Mouse (Mus musculus) lung, embryonic 15.5 days (tissue): Measurements from ENCODE around the gene Lpp. TPM values are rescaled to one million over a fixed set of nuclear protein-coding genes. Genes with fewer than 3 reads are reported as not detected.

ENCODE experiments used
- ATAC-seq: fragments of 200-750 bp; cut with Nextera tagmentation; 2 replicates; pipeline ENCODE4 v1.8.0; 2017; ENCODE audit warnings: moderate number of reproducible peaks, borderline replicate concordance; ENCODE audit not compliant: low FRiP score, low TSS enrichment; ENCODE audit errors: extremely low read depth
- H3K27ac ChIP-seq: fragments of 300-500 bp; sonication (generic); 2 replicates; pipeline ENCODE4 v1.5.1; 2015; ENCODE audit warnings: moderate library complexity, mild to moderate bottlenecking, inconsistent platforms
- H3K27me3 ChIP-seq: fragments of 300-500 bp; sonication (generic); 2 replicates; pipeline ENCODE4 v1.6.1; 2015; ENCODE audit warnings: inconsistent platforms
- H3K36me3 ChIP-seq: fragments of 300-500 bp; sonication (generic); 2 replicates; pipeline ENCODE4 v1.6.1; 2015; ENCODE audit warnings: inconsistent platforms
- H3K4me1 ChIP-seq: fragments of 300-500 bp; sonication (generic); 2 replicates; pipeline ENCODE4 v1.6.1; 2015; ENCODE audit warnings: inconsistent platforms
- H3K4me2 ChIP-seq: fragments of 300-500 bp; sonication (generic); 2 replicates; pipeline ENCODE4 v1.6.1; 2015; ENCODE audit warnings: inconsistent platforms, mild to moderate bottlenecking, moderate library complexity
- H3K4me3 ChIP-seq: fragments of 300-500 bp; sonication (generic); 2 replicates; pipeline ENCODE4 v1.5.1; 2015; ENCODE audit warnings: mild to moderate bottlenecking, inconsistent platforms
- H3K9ac ChIP-seq: fragments of 300-500 bp; sonication (generic); 2 replicates; pipeline ENCODE4 v1.6.1; 2015; ENCODE audit warnings: inconsistent platforms
- H3K9me3 ChIP-seq: fragments of 300-500 bp; sonication (generic); 2 replicates; pipeline ENCODE4 v1.6.1; 2016; ENCODE audit warnings: inconsistent platforms
- WGBS: fragments of 180-500 bp; shearing (Covaris S2); methylation state at CpG from one replicate; pipeline ENCODE4 v1.1.7; 2015; 5-methylcytosine and 5-hydroxymethylcytosine counted together
- polyA plus RNA-seq: library from polyadenylated mRNA; unstranded; fragments of >200 nt; fragmentation: Nextera tagmentation; extraction: Ambion mirVana; gene quantifications from 2 replicates; pipeline ENCODE4 v1.2.1, GENCODE M21; 2015

Gene Lpp
- polyA plus RNA-seq, 1 experiment from 2014 or later = 65.4 TPM

- Histone ChIP-seq H3K27me3 (no peaks in the 10 kb centered on the region), H3K4me3 (no peak overlapping the region), H3K36me3 (no peaks in the 10 kb centered on the region), H3K9me3 (no peaks in the 10 kb centered on the region), H3K27ac (no peak overlapping the region), H3K9ac (no peak overlapping the region), H3K4me1 (no peaks in the 10 kb centered on the region), H3K4me2 (no peak overlapping the region)
- no peak for ATAC-seq
Measured at GRCm38 (mm10) chr16:24376478-24376877, 16.8 kb upstream of the Lpp start.

- Histone ChIP-seq H3K4me2 (no peak overlapping the region), H3K27me3 (no peaks in the 10 kb centered on the region), H3K9me3 (no peaks in the 10 kb centered on the region), H3K4me3 (no peak overlapping the region), H3K36me3 (no peaks in the 10 kb centered on the region), H3K4me1 (peaks cover 20% of the 10 kb centered on the region), H3K9ac (no peak overlapping the region), H3K27ac (no peak overlapping the region)
- WGBS = 73% methylated on average over 5 of the region's 5 CpGs
- no peak for ATAC-seq
Measured at GRCm38 (mm10) chr16:24390596-24390995, 2.7 kb upstream of the Lpp start.

- 94% methylated on average over 3 of the region's 3 CpGs for WGBS
- H3K36me3 ChIP-seq = no peaks in the 10 kb centered on the region
- H3K27me3 ChIP-seq = no peaks in the 10 kb centered on the region
- no peak overlapping the region for H3K4me3 ChIP-seq
- no peaks in the 10 kb centered on the region for H3K9me3 ChIP-seq
- ATAC-seq = no peak
- no peak overlapping the region for H3K4me2 ChIP-seq
- no peak overlapping the region for H3K27ac ChIP-seq
- no peak overlapping the region for H3K9ac ChIP-seq
- H3K4me1 ChIP-seq = peaks cover 22% of the 10 kb centered on the region
Measured at GRCm38 (mm10) chr16:24391111-24391510, 2.2 kb upstream of the Lpp start.

GRCm38 (mm10) chr16:24391901-24392300 is 1.4 kb upstream of the Lpp start:
- ATAC-seq = no peak
- Histone ChIP-seq H3K36me3 (no peaks in the 10 kb centered on the region), H3K27ac (peak overlapping the region; percentile 100), H3K4me3 (no peak overlapping the region), H3K4me1 (peaks cover 30% of the 10 kb centered on the region), H3K27me3 (no peaks in the 10 kb centered on the region), H3K9ac (no peak overlapping the region), H3K9me3 (no peaks in the 10 kb centered on the region), H3K4me2 (peak overlapping the region; percentile 65; the same call in 1 of the 2 replicates)
- WGBS = 73% methylated on average over 7 of the region's 7 CpGs

GRCm38 (mm10) chr16:24393556-24394210 is 376 bp downstream of the Lpp start:
- Histone ChIP-seq H3K27ac (peak overlapping the region; percentile 100), H3K9ac (peak overlapping the region; percentile 94), H3K27me3 (no peaks in the 10 kb centered on the region), H3K4me2 (peak overlapping the region; percentile 65), H3K4me1 (peaks cover 44% of the 10 kb centered on the region), H3K36me3 (no peaks in the 10 kb centered on the region), H3K9me3 (no peaks in the 10 kb centered on the region), H3K4me3 (peak overlapping the region; percentile 94)
- ATAC-seq = peak; percentile 64
- WGBS = 0% methylated on average over 56 of the region's 76 CpGs

GRCm38 (mm10) chr16:24394211-24394991 is 1.1 kb downstream of the Lpp start:
- Histone ChIP-seq H3K9ac (peak overlapping the region; percentile 94), H3K27ac (peak overlapping the region; percentile 100), H3K27me3 (no peaks in the 10 kb centered on the region), H3K4me1 (peaks cover 50% of the 10 kb centered on the region), H3K4me2 (peak overlapping the region; percentile 65), H3K36me3 (no peaks in the 10 kb centered on the region), H3K9me3 (no peaks in the 10 kb centered on the region), H3K4me3 (peak overlapping the region; percentile 94)
- no peak for ATAC-seq
- WGBS = 3% methylated on average over 18 of the region's 18 CpGs

- no peaks in the 10 kb centered on the region for H3K27me3 ChIP-seq
- no peak for ATAC-seq
Measured at GRCm38 (mm10) chr16:24395100-24395499, 1.8 kb downstream of the Lpp start.

GRCm38 (mm10) chr16:24396504-24396903 is 3.2 kb downstream of the Lpp start:
- no peaks in the 10 kb centered on the region for H3K9me3 ChIP-seq
- no peak for ATAC-seq
- H3K4me2 ChIP-seq = no peak overlapping the region
- no peak overlapping the region for H3K9ac ChIP-seq
- H3K36me3 ChIP-seq = no peaks in the 10 kb centered on the region
- H3K27me3 ChIP-seq = no peaks in the 10 kb centered on the region
- H3K4me1 ChIP-seq = peaks cover 53% of the 10 kb centered on the region
- no peak overlapping the region for H3K4me3 ChIP-seq
- WGBS = 78% methylated on average over 7 of the region's 7 CpGs
- H3K27ac ChIP-seq = 0 out of 2 replicates have a peak overlapping the region, but pooled peaks have one; percentile 13

More at GRCm38 (mm10) chr16:24395100-24395499, 1.8 kb downstream of the Lpp start:
- Histone ChIP-seq H3K9ac (peak overlapping the region; percentile 94), H3K36me3 (no peaks in the 10 kb centered on the region), H3K27ac (peak overlapping the region; percentile 100), H3K4me1 (peaks cover 56% of the 10 kb centered on the region), H3K4me2 (peak overlapping the region; percentile 65), H3K9me3 (no peaks in the 10 kb centered on the region), H3K4me3 (peak overlapping the region; percentile 94)
- 57% methylated on average over 2 of the region's 2 CpGs for WGBS

GRCm38 (mm10) chr16:24398476-24398875 is 5.2 kb downstream of the Lpp start:
- Histone ChIP-seq H3K9ac (no peak overlapping the region), H3K9me3 (no peaks in the 10 kb centered on the region), H3K36me3 (no peaks in the 10 kb centered on the region), H3K27ac (no peak overlapping the region), H3K4me3 (no peak overlapping the region), H3K27me3 (no peaks in the 10 kb centered on the region), H3K4me2 (no peak overlapping the region), H3K4me1 (peaks cover 49% of the 10 kb centered on the region)
- 21% methylated on average over 4 of the region's 4 CpGs for WGBS
- no peak for ATAC-seq

- no peak overlapping the region for H3K4me3 ChIP-seq
- no peak overlapping the region for H3K9ac ChIP-seq
- no peaks in the 10 kb centered on the region for H3K27me3 ChIP-seq
- ATAC-seq = no peak
- H3K4me1 ChIP-seq = peaks cover 51% of the 10 kb centered on the region
- no peaks in the 10 kb centered on the region for H3K36me3 ChIP-seq
- no peak overlapping the region for H3K4me2 ChIP-seq
- no peaks in the 10 kb centered on the region for H3K9me3 ChIP-seq
- 49% methylated on average over 3 of the region's 3 CpGs for WGBS
- H3K27ac ChIP-seq = no peak overlapping the region
Measured at GRCm38 (mm10) chr16:24398893-24399292, 5.6 kb downstream of the Lpp start.

GRCm38 (mm10) chr16:24399524-24399923 is 6.2 kb downstream of the Lpp start:
- ATAC-seq = no peak
- Histone ChIP-seq H3K27ac (peak overlapping the region; percentile 22; the same call in 1 of the 2 replicates), H3K9ac (no peak overlapping the region), H3K4me2 (no peak overlapping the region), H3K36me3 (no peaks in the 10 kb centered on the region), H3K4me3 (no peak overlapping the region), H3K27me3 (no peaks in the 10 kb centered on the region), H3K9me3 (no peaks in the 10 kb centered on the region), H3K4me1 (peaks cover 50% of the 10 kb centered on the region)
- 45% methylated on average over 5 of the region's 5 CpGs for WGBS

- no peaks in the 10 kb centered on the region for H3K27me3 ChIP-seq
- 75% methylated on average over 2 of the region's 2 CpGs for WGBS
- H3K9ac ChIP-seq = no peak overlapping the region
- no peak overlapping the region for H3K4me2 ChIP-seq
- peaks cover 6% of the 10 kb centered on the region for H3K36me3 ChIP-seq
- no peak overlapping the region for H3K27ac ChIP-seq
- H3K9me3 ChIP-seq = no peaks in the 10 kb centered on the region
- H3K4me1 ChIP-seq = peaks cover 38% of the 10 kb centered on the region
- ATAC-seq = no peak
- no peak overlapping the region for H3K4me3 ChIP-seq
Measured at GRCm38 (mm10) chr16:24400776-24401175, 7.5 kb downstream of the Lpp start.
